Mouse (Mus musculus) NIH3T3 (cell line): ENCODE data around the gene Sirt5.

ENCODE experiments used
- DNase-seq: peaks from one replicate; pipeline ENCODE4 v3.0.0-alpha.2; 2012; ENCODE audit warnings: low read depth

Sirt5 gene

GRCm38 (mm10) chr13:43374205-43374604 lies 8.9 kb downstream of the Sirt5 start:
- DNase-seq = no peak

- DNase-seq = no peak
These were observed 9.7 kb downstream of the Sirt5 start for GRCm38 (mm10) chr13:43374918-43375432.

- no peak for DNase-seq
These were observed 14.7 kb downstream of the Sirt5 start for GRCm38 (mm10) chr13:43379989-43380388.

- DNase-seq = no peak
These were observed 20.0 kb downstream of the Sirt5 start for GRCm38 (mm10) chr13:43385321-43385720.

- DNase-seq = no peak
These were observed 32.5 kb downstream of the Sirt5 start for GRCm38 (mm10) chr13:43397700-43398296.

GRCm38 (mm10) chr13:43398297-43399080 lies 33.2 kb downstream of the Sirt5 start, which contains the start of gene Nol7:
Gene Nol7 (plus strand): TSS chr13:43398390.
- DNase-seq = peak; percentile 95

- no peak for DNase-seq
These were observed 34.3 kb downstream of the Sirt5 start for GRCm38 (mm10) chr13:43399576-43399975.

- peak; percentile 46 for DNase-seq
These were observed 47.0 kb downstream of the Sirt5 start for GRCm38 (mm10) chr13:43412311-43412710.

- DNase-seq = no peak
These were observed 48.3 kb downstream of the Sirt5 start for GRCm38 (mm10) chr13:43413611-43414010.

GRCm38 (mm10) chr13:43415249-43415648 lies 50.0 kb downstream of the Sirt5 start:
- no peak for DNase-seq

- DNase-seq = peak; percentile 5
These were observed 63.1 kb downstream of the Sirt5 start for GRCm38 (mm10) chr13:43428436-43428835.

GRCm38 (mm10) chr13:43433395-43433794 lies 68.1 kb downstream of the Sirt5 start:
- no peak for DNase-seq

GRCm38 (mm10) chr13:43440376-43440775 lies 75.1 kb downstream of the Sirt5 start:
- no peak for DNase-seq

- peak; percentile 14 for DNase-seq
These were observed 77.3 kb downstream of the Sirt5 start for GRCm38 (mm10) chr13:43442551-43442950.

GRCm38 (mm10) chr13:43443706-43444105 lies 78.4 kb downstream of the Sirt5 start:
- no peak for DNase-seq

- no peak for DNase-seq
These were observed 79.4 kb downstream of the Sirt5 start for GRCm38 (mm10) chr13:43444717-43445116.
